Mouse (Mus musculus) hindbrain, postnatal 0 days (tissue): ENCODE measurements at regions not wholly inside any gene's neighbourhood (a gene's known extent, or its start where the extent isn't known, plus 50 kb on each side); places are given as distances from the start of the nearest gene placed in this dataset.

Experiments used
- ATAC-seq: fragments of 200-750 bp; cut with Nextera tagmentation; 2 replicates; pipeline ENCODE4 v1.8.0; 2017; ENCODE audit warnings: mild to moderate bottlenecking, moderate TSS enrichment, moderate library complexity
- DNase-seq: peaks from one replicate; pipeline ENCODE4 v3.0.0-alpha.2; 2015; ENCODE audit warnings: low spot score
- H3K27ac ChIP-seq: fragments of 300-500 bp; sonication (generic); 2 replicates; pipeline ENCODE4 v1.5.1; 2014; ENCODE audit warnings: mild to moderate bottlenecking
- H3K27me3 ChIP-seq: fragments of 300-500 bp; sonication (generic); 2 replicates; pipeline ENCODE4 v1.6.1; 2014; ENCODE audit warnings: low read length, mixed read lengths; ENCODE audit not compliant: insufficient read depth
- H3K36me3 ChIP-seq: fragments of 300-500 bp; sonication (generic); 2 replicates; pipeline ENCODE4 v1.6.1; 2014; ENCODE audit warnings: low read length, mixed read lengths; ENCODE audit not compliant: insufficient read depth
- H3K4me1 ChIP-seq: fragments of 300-500 bp; sonication (generic); 2 replicates; pipeline ENCODE4 v1.6.1; 2014; ENCODE audit warnings: antibody characterized with exemption, low read length, mixed read lengths; ENCODE audit not compliant: insufficient read depth
- H3K4me2 ChIP-seq: fragments of 300-500 bp; sonication (generic); 2 replicates; pipeline ENCODE4 v1.6.1; 2014; ENCODE audit warnings: low read depth, mild to moderate bottlenecking, low read length, moderate library complexity, mixed read lengths
- H3K4me3 ChIP-seq: fragments of 300-500 bp; sonication (generic); 2 replicates; pipeline ENCODE4 v1.5.1; 2014; ENCODE audit warnings: low read length
- H3K9ac ChIP-seq: fragments of 300-500 bp; sonication (generic); replicated peaks from 2 replicates; pipeline ENCODE4 v1.6.1; 2014; ENCODE audit warnings: mild to moderate bottlenecking, low read length, moderate library complexity, mixed read lengths
- H3K9me3 ChIP-seq: fragments of 300-500 bp; sonication (generic); 2 replicates; pipeline ENCODE4 v1.6.1; 2016; ENCODE audit warnings: low read length, mixed read lengths
- CTCF ChIP-seq: IDR thresholded peaks from 2 replicates; pipeline ENCODE4 v1.5.1; 2016; ENCODE audit warnings: antibody characterized with exemption, control low read depth, low read depth
- WGBS: fragments of 180-500 bp; shearing (Covaris S2); extraction: QIAGEN DNeasy Blood & Tissue Kit; methylation state at CpG from one replicate; pipeline ENCODE4 v1.1.7; 2014; 5-methylcytosine and 5-hydroxymethylcytosine counted together

DNA sequence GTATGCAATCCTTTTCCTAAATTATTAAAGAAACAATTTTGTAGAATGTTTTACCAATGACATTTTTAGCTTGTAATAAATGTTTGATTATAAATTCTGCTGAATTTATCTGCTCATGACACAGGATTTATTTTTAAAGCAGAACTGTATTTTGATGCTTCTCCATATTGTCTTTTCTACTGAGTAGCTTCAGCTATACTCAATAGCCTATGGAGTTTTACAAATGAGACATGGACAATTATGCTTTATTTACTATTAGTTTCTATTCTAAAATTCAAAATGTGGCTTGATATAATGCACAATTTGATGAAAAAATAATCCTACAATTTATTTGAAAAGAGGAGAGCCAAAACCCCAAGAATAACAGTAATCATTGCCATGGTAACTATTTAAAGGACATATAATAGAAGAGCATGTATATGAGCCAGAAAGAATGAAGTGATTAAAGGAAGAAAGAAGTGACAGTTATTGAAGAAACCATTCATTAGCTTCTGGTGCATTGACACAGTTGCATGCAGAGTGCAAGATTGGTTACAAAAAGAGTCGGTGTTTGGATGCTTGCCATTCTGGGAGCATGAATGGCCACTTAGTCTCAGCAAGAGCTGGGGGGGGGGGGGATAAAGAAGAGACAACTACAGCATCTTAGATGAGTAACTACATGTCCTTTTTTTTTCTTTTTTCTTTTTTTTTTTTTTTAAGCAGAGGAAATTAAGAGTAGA is 250.8 kb upstream of the Cadm2 start:
- no peak for TF ChIP-seq CTCF
- H3K4me1 ChIP-seq, result no peaks in the 10 kb centered on the region
- H3K27me3 ChIP-seq, result no peaks in the 10 kb centered on the region
- H3K9ac ChIP-seq, result no peak overlapping the region
- H3K27ac ChIP-seq, result no peak overlapping the region
- DNase-seq (peak; percentile 81), ATAC-seq (peak; percentile 69)
- no peak overlapping the region for H3K4me2 ChIP-seq
- no peaks in the 10 kb centered on the region for H3K9me3 ChIP-seq
- 15% methylated on average over 1 of the region's 1 CpGs for WGBS
- H3K36me3 ChIP-seq, result no peaks in the 10 kb centered on the region
- no peak overlapping the region for H3K4me3 ChIP-seq

DNA sequence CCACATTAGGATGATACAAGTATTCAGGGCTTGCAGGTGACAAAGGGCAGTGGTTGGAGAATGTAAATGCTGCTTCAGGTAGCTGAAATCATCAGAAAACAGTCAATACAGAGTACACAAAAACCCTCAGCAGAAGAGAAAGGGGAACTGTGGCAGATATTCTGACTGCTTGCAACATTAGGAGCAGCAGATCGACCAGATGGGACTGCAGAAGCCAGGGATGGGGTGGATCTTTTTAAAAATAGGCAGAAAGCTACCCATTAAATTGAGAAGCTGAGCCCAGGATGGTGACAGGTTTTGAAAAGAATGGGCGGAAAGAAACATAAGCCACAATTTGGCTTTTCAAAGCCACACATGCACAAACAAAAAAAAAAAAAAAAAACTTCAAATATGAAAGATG is 229.5 kb upstream of the Cadm2 start:
- 59% methylated on average over 2 of the region's 2 CpGs for WGBS
- no peak for DNase-seq

DNA sequence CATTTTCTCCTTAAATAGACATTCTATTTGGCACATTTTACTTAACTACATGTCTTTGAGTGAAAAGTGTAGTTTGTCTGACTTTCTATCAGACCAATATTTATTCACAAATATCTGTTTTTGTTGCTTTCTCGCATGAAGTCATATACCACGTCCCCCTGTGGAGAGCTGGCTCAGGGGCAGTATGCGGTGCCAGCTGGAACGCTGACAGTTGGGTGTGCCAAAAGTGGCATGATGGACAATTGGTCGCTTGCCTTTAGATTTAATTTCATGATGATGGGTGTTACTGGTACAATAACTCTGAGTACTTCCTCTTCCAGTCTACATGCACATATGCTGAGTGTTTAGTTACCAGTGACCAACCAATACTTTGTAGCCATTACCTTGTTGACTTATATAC is 223.8 kb upstream of the Cadm2 start:
- ATAC-seq, result no peak; the same call in 1 of the 2 replicates

More for the DNA sequence above, 229.5 kb upstream of the Cadm2 start:
- no peaks in the 10 kb centered on the region for H3K4me1 ChIP-seq
- H3K4me3 ChIP-seq, result no peak overlapping the region
- TF ChIP-seq CTCF, result no peak
- H3K9me3 ChIP-seq, result no peaks in the 10 kb centered on the region
- H3K27ac ChIP-seq, result no peak overlapping the region
- no peaks in the 10 kb centered on the region for H3K36me3 ChIP-seq
- no peak for ATAC-seq
- no peak overlapping the region for H3K4me2 ChIP-seq
- H3K27me3 ChIP-seq, result no peaks in the 10 kb centered on the region
- no peak overlapping the region for H3K9ac ChIP-seq

DNA sequence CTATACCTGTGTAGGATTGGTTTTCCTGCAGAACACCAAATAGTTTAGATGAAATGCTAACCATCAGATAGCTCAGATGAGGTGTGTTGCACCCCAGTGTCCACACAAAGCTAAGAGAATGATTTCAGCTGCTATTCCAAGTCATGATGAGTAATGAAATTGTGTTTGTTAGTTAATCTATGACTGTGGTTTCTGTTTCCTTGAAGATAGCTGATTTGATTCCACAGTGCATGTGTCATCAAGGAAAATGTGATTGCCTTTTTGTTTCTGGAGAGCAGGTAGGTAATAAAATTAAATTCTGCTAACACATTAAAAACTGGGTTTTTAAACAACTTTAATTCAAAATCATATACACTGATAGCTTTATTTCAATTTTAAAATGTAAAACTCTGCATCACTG is 176.5 kb upstream of the Cadm2 start:
- Histone ChIP-seq H3K36me3 (no peaks in the 10 kb centered on the region), H3K4me1 (no peaks in the 10 kb centered on the region), H3K4me2 (no peak overlapping the region), H3K27me3 (no peaks in the 10 kb centered on the region), H3K27ac (no peak overlapping the region), H3K9me3 (no peaks in the 10 kb centered on the region), H3K9ac (no peak overlapping the region), H3K4me3 (no peak overlapping the region)
- DNase-seq, result no peak
- ATAC-seq, result no peak
- no peak for TF ChIP-seq CTCF

More for the DNA sequence above, 223.8 kb upstream of the Cadm2 start:
- Histone ChIP-seq H3K27me3 (no peaks in the 10 kb centered on the region), H3K4me2 (no peak overlapping the region), H3K27ac (no peak overlapping the region), H3K4me3 (no peak overlapping the region), H3K4me1 (no peaks in the 10 kb centered on the region), H3K9me3 (no peaks in the 10 kb centered on the region), H3K9ac (no peak overlapping the region), H3K36me3 (no peaks in the 10 kb centered on the region)
- WGBS, result 48% methylated on average over 5 of the region's 5 CpGs
- peak; percentile 67 for DNase-seq
- no peak for TF ChIP-seq CTCF

DNA sequence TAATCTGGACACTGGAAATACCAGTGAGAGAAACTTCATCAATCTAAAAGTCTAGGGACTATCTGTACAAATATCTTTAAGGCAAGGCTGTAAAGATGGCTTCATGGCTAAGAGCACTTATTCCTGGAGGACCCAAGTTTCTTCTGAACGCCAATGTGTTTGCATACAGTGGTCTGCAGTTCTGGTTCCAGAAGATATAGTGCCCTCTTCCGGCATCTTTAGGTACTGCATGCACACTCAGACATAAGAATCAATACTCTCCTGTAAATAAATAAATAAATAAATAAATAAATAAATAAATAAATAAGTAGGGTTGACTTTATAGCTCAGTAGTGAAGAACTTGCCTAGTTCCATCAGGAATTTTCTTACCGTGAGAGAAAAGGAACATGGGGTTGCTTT is 155.4 kb upstream of the Cadm2 start:
- Histone ChIP-seq H3K36me3 (no peaks in the 10 kb centered on the region), H3K4me1 (no peaks in the 10 kb centered on the region), H3K4me2 (no peak overlapping the region), H3K27me3 (no peaks in the 10 kb centered on the region), H3K4me3 (no peak overlapping the region), H3K9ac (no peak overlapping the region), H3K27ac (no peak overlapping the region), H3K9me3 (no peaks in the 10 kb centered on the region)
- WGBS, result 58% methylated on average over 3 of the region's 3 CpGs
- peak; percentile 47; the same call in 1 of the 2 replicates for TF ChIP-seq CTCF
- DNase-seq (peak; percentile 28), ATAC-seq (no peak)

DNA sequence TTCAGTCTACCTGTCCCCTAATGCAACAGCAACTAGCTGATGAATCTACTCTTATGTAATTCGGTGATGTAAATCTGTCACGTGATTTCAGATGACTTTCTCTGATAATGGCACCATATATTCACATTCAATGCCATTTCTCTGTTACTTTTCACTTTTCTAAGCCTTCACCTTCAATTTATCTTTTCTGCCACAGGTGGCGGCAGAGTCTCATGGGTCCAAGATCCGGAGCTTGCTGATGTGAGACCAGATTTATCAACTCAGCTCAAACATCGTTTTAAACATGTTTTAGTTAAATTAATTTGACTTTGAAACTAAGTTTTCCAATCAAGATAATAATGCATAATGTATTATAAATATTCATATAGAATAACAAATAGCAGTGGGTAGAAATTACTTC is 148.4 kb upstream of the Cadm2 start:
- DNase-seq (peak; percentile 58), ATAC-seq (no peak)
- Histone ChIP-seq H3K9ac (no peak overlapping the region), H3K4me3 (no peak overlapping the region), H3K27ac (no peak overlapping the region), H3K36me3 (no peaks in the 10 kb centered on the region), H3K9me3 (no peaks in the 10 kb centered on the region), H3K27me3 (no peaks in the 10 kb centered on the region), H3K4me1 (no peaks in the 10 kb centered on the region), H3K4me2 (no peak overlapping the region)
- peak; percentile 63 for TF ChIP-seq CTCF
- 47% methylated on average over 5 of the region's 5 CpGs for WGBS

DNA sequence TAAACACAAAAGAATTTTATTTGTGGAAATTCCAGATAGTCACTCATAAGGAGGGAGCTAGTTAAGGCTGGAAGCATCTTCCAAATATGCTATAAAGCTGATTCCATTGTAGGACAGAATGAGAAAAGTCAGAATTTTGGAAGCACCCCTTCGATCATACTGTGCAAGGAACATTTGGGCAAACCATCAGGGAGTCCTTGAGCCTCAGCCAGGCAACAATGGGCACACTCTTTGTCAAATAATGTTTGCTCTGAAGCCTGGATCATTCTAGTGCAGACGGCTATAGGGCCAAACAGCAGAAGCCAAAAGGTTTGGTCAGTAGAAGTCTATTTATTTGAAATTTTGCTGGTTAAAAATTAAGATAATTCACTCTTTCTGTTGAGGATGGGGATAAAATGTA is 114.7 kb upstream of the Cadm2 start:
- DNase-seq, result no peak

More for the DNA sequence above, 114.7 kb upstream of the Cadm2 start:
- WGBS, result 77% methylated on average over 2 of the region's 2 CpGs
- H3K36me3 ChIP-seq, result no peaks in the 10 kb centered on the region
- H3K27ac ChIP-seq, result no peak overlapping the region
- no peak for TF ChIP-seq CTCF
- no peak overlapping the region for H3K4me2 ChIP-seq
- no peak overlapping the region for H3K9ac ChIP-seq
- H3K9me3 ChIP-seq, result no peaks in the 10 kb centered on the region
- H3K27me3 ChIP-seq, result no peaks in the 10 kb centered on the region
- no peak for ATAC-seq
- H3K4me1 ChIP-seq, result no peaks in the 10 kb centered on the region
- H3K4me3 ChIP-seq, result no peak overlapping the region
